Mouse (Mus musculus): Measurements from ENCODE around the gene Fgf11.

The Fgf11 gene

GRCm38 (mm10) chr11:69778258-69778982, 23.2 kb downstream of the Fgf11 start:
- no peak for TF ChIP-seq GATA4 (IDR thresholded peaks at IDR 0.05; ENCODE audit: insufficient replicate concordance, low read length)

- TF ChIP-seq GATA4 (IDR thresholded peaks at IDR 0.05; ENCODE audit: insufficient replicate concordance, low read length): no peak
Observed at GRCm38 (mm10) chr11:69777504-69778257, 24.0 kb downstream of the Fgf11 start.

GRCm38 (mm10) chr11:69776488-69776887, 25.2 kb downstream of the Fgf11 start:
- no peak for TF ChIP-seq GATA4 (IDR thresholded peaks at IDR 0.05; ENCODE audit: insufficient replicate concordance, low read length)

- TF ChIP-seq GATA4 (IDR thresholded peaks at IDR 0.05; ENCODE audit: insufficient replicate concordance, low read length): no peak
Observed at GRCm38 (mm10) chr11:69775716-69776115, 25.9 kb downstream of the Fgf11 start.

GRCm38 (mm10) chr11:69774961-69775360, 26.7 kb downstream of the Fgf11 start:
- TF ChIP-seq GATA4 (IDR thresholded peaks at IDR 0.05; ENCODE audit: insufficient replicate concordance, low read length): no peak

- TF ChIP-seq GATA4 (IDR thresholded peaks at IDR 0.05; ENCODE audit: insufficient replicate concordance, low read length): no peak
Observed at GRCm38 (mm10) chr11:69767625-69767909, 34.1 kb downstream of the Fgf11 start.

- no peak for TF ChIP-seq GATA4 (IDR thresholded peaks at IDR 0.05; ENCODE audit: insufficient replicate concordance, low read length)
Observed at GRCm38 (mm10) chr11:69766872-69767624, 34.6 kb downstream of the Fgf11 start.

- no peak for TF ChIP-seq GATA4 (IDR thresholded peaks at IDR 0.05; ENCODE audit: insufficient replicate concordance, low read length)
Observed at GRCm38 (mm10) chr11:69766126-69766609, 35.5 kb downstream of the Fgf11 start.

- TF ChIP-seq GATA4 (IDR thresholded peaks at IDR 0.05; ENCODE audit: insufficient replicate concordance, low read length): no peak
Observed at GRCm38 (mm10) chr11:69765221-69766125, 36.2 kb downstream of the Fgf11 start, which contains the start of gene Zbtb4. Zbtb4 (plus strand) TSS chr11:69765912.

- TF ChIP-seq GATA4 (IDR thresholded peaks at IDR 0.05; ENCODE audit: insufficient replicate concordance, low read length): no peak
Observed at GRCm38 (mm10) chr11:69763551-69763950, 38.1 kb downstream of the Fgf11 start.

GRCm38 (mm10) chr11:69761868-69762267, 39.8 kb downstream of the Fgf11 start, which contains the start of gene Slc35g3:
Slc35g3 (minus strand) TSS chr11:69761968.
- no peak for TF ChIP-seq GATA4 (IDR thresholded peaks at IDR 0.05; ENCODE audit: insufficient replicate concordance, low read length)

- no peak for TF ChIP-seq GATA4 (IDR thresholded peaks at IDR 0.05; ENCODE audit: insufficient replicate concordance, low read length)
Observed at GRCm38 (mm10) chr11:69760901-69761200, 40.8 kb downstream of the Fgf11 start.

- TF ChIP-seq GATA4 (IDR thresholded peaks at IDR 0.05; ENCODE audit: insufficient replicate concordance, low read length): no peak
Observed at GRCm38 (mm10) chr11:69760160-69760900, 41.3 kb downstream of the Fgf11 start.

All from liver, adult (tissue).